Mouse (Mus musculus) regulatory T cell (primary cell): ENCODE data around the gene Mgat3.

ENCODE experiments used
- in situ Hi-C: fragments of 300-600 bp; cut with MboI, MseI; formaldehyde crosslinking; loops from one replicate; pipeline ENCODE4 v1.15.1; 2025; ENCODE audit warnings: high pct_unique_total_duplicates

Gene Mgat3

GRCm38 (mm10) chr15:80148565-80148964 lies 25.0 kb upstream of the Mgat3 start:
- in situ Hi-C loops: loop anchor here (10.0 kb wide), 1 partner anchor 1776 kb away; the partner anchor contains the start of gene Polr3h

GRCm38 (mm10) chr15:80149517-80149916 lies 24.0 kb upstream of the Mgat3 start:
- in situ Hi-C loops: loop anchor here (10.0 kb wide), 1 partner anchor 1775 kb away; the partner anchor contains the start of gene Polr3h

- in situ Hi-C loops: no loop called here
Observed at GRCm38 (mm10) chr15:80152663-80153062, 20.9 kb upstream of the Mgat3 start.

DNA sequence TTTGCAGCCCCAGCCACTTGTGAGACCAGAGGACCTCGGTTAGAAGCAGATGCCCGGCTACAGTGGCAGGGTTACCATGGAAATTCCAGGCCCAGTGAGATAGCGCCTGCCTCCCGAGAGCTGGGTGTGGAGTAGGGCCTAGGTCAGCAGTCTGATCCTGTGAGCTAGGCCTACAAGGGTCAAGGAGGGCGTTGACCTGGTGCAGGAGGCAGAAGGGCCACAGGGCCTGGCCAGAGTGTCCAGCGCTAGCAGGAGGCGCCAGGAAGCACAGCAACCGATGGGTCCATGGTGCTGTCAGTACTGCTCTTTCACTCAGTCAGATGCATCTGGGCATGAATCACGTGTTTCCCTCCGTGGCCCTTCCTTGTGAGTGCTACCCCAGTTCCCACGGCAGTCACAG lies 19.8 kb upstream of the Mgat3 start:
- in situ Hi-C loops: no loop called here

GRCm38 (mm10) chr15:80155707-80156106 lies 17.8 kb upstream of the Mgat3 start:
- in situ Hi-C loops: no loop called here

DNA sequence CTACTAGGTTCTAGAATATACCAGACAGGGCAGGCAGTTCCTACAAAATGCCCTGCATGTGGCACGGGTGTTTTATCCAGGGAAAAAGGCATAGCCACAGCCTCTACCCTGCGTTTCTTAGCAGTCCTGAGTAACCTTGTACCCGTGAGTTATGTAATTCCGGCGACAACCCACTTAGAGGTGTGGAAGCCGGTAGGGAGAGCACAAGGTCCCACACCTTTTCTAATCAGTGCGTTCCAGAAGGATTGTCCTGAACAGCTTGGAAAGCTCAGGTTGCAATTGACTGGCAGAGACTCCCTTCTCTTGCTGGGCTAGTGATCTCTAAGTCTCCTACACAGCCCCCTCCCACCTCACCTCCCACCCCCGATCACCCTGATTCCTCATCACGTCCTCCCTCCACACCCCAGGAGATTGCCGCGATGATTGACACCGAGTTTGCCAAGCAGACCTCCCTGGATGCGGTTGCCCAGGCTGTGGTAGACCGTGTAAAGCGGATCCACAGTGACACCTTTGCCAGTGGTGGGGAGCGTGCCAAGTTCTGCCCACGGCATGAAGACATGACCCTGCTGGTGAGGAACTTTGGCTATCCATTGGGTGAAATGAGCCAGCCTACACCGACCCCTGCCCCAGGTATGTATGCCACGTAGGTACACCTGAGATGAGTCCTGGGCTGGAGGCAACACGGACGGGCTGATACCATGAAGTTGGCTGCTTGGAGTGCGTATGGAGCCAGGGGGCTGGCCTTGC lies 16.2 kb upstream of the Mgat3 start:
- in situ Hi-C loops: no loop called here

DNA sequence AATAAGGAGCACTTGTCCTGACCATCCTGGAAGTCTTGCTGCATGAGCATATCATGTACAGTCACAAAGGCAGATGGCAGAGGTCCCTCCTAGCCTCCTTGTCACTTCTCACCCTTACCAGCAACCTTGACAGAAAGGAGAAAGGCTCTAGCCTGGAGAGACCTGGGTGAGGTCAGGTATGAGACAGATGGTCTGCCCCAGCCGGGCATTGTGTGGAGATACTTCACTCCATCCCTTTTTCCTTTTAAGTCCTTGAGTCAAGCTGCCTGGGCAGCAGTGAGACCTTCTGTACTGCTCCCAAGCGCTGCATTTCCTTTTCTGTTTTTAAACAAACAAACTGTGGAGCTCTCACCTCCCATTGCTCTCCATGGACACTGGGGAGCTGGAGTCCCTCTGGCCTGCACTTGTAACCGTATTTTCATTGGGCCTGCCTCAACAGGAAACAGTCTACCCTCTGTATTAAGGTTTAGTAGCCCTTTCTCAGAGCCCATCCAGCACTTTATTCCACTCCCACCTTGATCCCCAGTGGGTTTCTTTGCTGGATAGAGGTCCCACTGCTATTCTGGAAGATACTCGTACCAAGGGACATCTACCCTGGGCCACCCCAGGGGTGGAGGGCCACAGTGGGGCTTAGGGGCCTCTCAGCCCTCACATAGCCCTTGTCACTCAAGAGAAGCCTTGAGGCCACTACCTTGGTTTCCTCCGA lies 15.4 kb upstream of the Mgat3 start:
- in situ Hi-C loops: no loop called here

DNA sequence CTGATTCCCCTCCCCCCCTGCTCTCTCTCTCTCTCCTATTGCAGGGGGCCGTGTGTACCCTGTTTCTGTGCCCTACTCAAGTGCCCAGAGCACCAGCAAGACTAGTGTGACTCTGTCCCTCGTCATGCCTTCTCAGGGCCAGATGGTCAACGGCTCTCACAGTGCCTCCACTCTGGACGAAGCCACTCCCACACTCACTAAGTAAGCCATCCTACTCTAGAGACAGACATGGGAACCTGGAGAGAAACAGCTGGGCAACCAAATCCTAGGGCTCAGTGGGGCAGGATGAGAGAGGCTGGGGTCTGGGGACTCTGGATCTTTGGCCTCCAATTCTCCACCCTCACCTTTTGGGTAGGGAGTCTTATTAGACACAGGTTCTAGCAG lies 14.8 kb upstream of the Mgat3 start:
- in situ Hi-C loops: no loop called here

GRCm38 (mm10) chr15:80159286-80159901 lies 14.1 kb upstream of the Mgat3 start:
- in situ Hi-C loops: no loop called here

DNA sequence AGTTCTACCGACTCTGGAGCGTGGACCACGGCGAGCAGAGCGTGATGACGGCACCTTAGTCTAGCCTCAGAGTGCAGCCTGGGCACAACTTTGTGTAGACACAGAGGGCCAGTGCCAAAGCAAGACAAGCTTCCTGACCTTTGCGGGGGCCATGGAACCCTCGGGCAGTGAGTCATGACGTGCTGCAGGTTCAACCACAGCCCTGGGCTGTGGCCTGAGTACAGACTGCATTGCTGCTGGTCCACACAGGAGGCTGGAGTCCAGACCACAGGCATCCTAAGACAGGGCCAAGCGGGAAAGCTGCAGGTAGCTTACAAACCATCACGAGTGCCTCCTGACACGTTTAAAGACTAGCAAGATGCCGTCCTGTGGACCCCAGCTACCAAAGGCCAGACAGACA lies 13.3 kb upstream of the Mgat3 start:
- in situ Hi-C loops: no loop called here

GRCm38 (mm10) chr15:80160726-80161125 lies 12.8 kb upstream of the Mgat3 start:
- in situ Hi-C loops: no loop called here

DNA sequence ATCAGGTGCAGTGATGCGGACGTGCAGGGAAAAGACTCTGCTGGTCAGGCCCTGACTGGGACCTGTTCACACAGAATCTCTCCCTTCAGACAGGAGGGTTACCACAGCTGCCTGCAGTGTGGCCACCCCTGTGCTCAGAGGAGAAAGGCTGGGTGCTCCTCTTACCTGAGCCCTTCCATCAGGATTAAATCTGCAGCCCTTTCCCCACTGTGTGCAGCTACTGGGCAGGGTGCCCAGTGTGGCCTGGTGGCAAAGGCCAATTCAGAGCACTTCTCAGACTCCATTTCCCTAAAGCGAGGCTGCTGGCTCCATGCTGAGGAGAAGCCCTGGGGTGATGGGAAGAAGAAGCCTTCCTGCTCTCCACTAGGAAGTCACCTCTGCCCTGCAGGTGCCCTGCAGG lies 12.3 kb upstream of the Mgat3 start:
- in situ Hi-C loops: no loop called here

- in situ Hi-C loops: no loop called here
Observed at GRCm38 (mm10) chr15:80162401-80162964, 11.0 kb upstream of the Mgat3 start.

DNA sequence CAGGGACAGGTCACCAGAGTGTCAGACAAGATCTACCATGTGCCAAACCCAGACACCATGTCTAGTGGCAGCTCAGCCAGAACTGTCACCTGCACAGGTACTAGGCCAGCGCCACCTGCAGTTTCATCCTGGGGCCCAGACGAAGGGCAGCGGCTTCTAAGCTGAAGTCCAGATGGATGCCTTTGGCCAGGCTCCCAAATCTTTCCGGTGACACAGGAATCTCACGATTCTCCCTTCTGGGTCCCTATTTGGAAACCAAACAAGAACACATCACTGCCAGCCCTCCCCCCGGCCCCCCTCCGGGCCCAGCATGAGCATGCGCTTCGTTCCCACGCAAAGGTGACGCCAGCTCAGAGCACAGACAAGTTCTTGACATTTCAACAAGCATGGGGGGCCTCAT lies 10.2 kb upstream of the Mgat3 start:
- in situ Hi-C loops: no loop called here

DNA sequence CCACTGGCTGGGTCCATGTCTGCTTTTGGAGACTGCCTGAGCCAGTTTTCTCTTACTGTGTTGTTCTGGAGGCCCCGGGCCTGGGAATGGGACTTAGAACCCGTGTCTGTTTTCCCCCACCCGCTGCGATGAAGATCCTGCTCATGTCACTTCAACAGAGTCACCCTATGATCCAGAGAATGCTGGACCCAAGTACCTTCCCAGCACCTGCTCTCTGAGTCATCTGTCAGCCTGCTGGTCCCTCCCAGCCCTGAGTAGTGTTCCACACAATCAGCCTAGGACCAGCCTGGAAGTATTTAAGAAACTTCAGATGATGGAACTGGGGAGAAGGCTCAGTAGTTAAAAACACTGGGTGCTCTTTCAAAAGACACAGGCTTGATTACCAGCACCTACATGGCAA lies 9.8 kb upstream of the Mgat3 start:
- in situ Hi-C loops: no loop called here

DNA sequence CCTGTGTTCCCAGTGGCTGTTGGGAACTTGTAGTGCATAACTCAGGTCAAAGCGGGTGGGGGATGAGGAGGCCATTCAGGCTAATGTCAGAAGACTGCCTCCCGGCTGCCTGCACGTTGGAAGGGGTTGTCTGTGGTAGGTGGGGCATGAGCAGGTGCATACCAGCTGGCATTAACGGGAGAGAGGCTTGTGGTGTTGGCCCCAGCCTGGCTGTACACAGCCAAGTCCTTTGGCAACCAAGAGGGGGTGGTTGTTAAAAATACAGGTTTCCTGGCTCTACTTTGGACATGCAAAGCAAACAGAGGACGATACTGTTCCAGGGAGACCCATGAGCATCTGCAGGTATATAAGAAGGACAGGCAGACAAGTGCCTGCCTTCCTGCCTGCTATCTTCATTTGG lies 8.1 kb upstream of the Mgat3 start:
- in situ Hi-C loops: no loop called here

GRCm38 (mm10) chr15:80169484-80169883 lies 4.0 kb upstream of the Mgat3 start:
- in situ Hi-C loops: no loop called here

- in situ Hi-C loops: no loop called here
Observed at GRCm38 (mm10) chr15:80170357-80170756, 3.2 kb upstream of the Mgat3 start.

DNA sequence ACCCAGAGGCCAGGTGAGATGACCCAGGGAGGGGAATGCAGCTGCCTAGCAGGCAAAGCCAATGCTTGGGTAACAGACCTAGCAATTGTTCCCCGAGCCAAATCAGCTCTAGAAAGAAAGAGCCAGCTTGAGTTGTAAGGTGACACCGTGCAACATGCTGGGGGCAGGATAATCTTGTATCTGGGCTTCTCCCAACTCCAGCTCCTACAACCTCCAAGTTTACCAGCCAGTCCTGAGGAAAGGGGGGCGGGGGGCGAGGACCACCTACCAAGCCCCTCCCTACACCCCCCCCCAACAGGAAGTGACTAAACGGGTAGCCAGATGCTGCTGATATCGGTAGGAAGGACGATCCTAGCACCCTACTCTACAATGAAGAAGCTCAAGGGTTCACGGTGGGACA lies 2.2 kb upstream of the Mgat3 start:
- in situ Hi-C loops: no loop called here

GRCm38 (mm10) chr15:80171791-80172190 lies 1.7 kb upstream of the Mgat3 start:
- in situ Hi-C loops: no loop called here

- in situ Hi-C loops: no loop called here
Observed at GRCm38 (mm10) chr15:80173781-80174597, 468 bp downstream of the Mgat3 start.

DNA sequence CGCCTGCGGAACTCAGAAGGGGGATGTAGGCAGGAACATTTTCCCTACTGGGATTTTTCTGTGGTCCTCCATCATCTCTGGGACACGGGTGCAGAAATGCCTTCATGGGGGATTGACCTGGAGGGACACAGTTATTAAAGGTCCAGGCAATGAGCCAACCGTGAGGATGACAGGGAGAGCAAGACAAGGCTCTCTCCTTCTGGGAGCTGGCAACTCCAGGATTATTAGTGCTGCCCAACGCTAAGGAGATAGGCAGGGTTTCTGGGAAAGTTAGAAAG lies 1.0 kb downstream of the Mgat3 start:
- in situ Hi-C loops: no loop called here
